Mouse (Mus musculus): ENCODE measurements around the gene Usp12. TPM values are rescaled to one million over a fixed set of nuclear protein-coding genes. Genes with fewer than 3 reads are reported as not detected.

The Usp12 gene
- polyA plus RNA-seq, 1 experiment from 2014 or later: 9.6 TPM

GRCm38 (mm10) chr5:146834959-146835358 is 40.2 kb upstream of the Usp12 start:
- Histone ChIP-seq H3K27ac (ENCODE audit: low read depth, low read length) (no peak overlapping the region), H3K4me1 (ENCODE audit: control insufficient read depth, insufficient read depth, low read length) (peaks cover 12% of the 10 kb centered on the region; the same call in 1 of the 2 replicates), H3K9me3 (replicated peaks; ENCODE audit: control insufficient read depth, low read length) (no peaks in the 10 kb centered on the region), H3K27me3 (replicated peaks; ENCODE audit: control insufficient read depth, insufficient read depth, low read length) (no peaks in the 10 kb centered on the region), H3K4me2 (ENCODE audit: low read length) (no peak overlapping the region), H3K9ac (ENCODE audit: low read length) (peak overlapping the region; percentile 96; the same call in 1 of the 2 replicates), H3K36me3 (ENCODE audit: control insufficient read depth, insufficient read depth, low read length) (peaks cover 54% of the 10 kb centered on the region), H3K4me3 (ENCODE audit: low read depth, low read length) (no peak overlapping the region)
- WGBS: 89% methylated on average over 8 of the region's 8 CpGs
- ATAC-seq (no peak), DNase-seq (ENCODE audit: low spot score) (no peak)

- WGBS: 24% methylated on average over 8 of the region's 8 CpGs
- peak overlapping the region; percentile 94 for H3K4me3 ChIP-seq (ENCODE audit: low read depth, low read length)
- H3K27ac ChIP-seq (ENCODE audit: low read depth, low read length): no peak overlapping the region
- DNase-seq (ENCODE audit: low spot score) (no peak), ATAC-seq (no peak)
- peak overlapping the region; percentile 85 for H3K4me2 ChIP-seq (ENCODE audit: low read length)
- peak overlapping the region; percentile 96 for H3K9ac ChIP-seq (ENCODE audit: low read length)
- H3K36me3 ChIP-seq (ENCODE audit: control insufficient read depth, insufficient read depth, low read length): peaks cover 45% of the 10 kb centered on the region
- no peaks in the 10 kb centered on the region for H3K9me3 ChIP-seq (replicated peaks; ENCODE audit: control insufficient read depth, low read length)
- H3K27me3 ChIP-seq (replicated peaks; ENCODE audit: control insufficient read depth, insufficient read depth, low read length): no peaks in the 10 kb centered on the region
- H3K4me1 ChIP-seq (ENCODE audit: control insufficient read depth, insufficient read depth, low read length): peaks cover 12% of the 10 kb centered on the region; the same call in 1 of the 2 replicates
Observed at GRCm38 (mm10) chr5:146833673-146834201, 38.9 kb upstream of the Usp12 start.

- Histone ChIP-seq H3K36me3 (ENCODE audit: control insufficient read depth, insufficient read depth, low read length) (peaks cover 37% of the 10 kb centered on the region), H3K4me1 (ENCODE audit: control insufficient read depth, insufficient read depth, low read length) (peaks cover 12% of the 10 kb centered on the region; the same call in 1 of the 2 replicates), H3K4me3 (ENCODE audit: low read depth, low read length) (peak within 1 kb of the TSS; percentile 94), H3K9me3 (replicated peaks; ENCODE audit: control insufficient read depth, low read length) (no peaks in the 10 kb centered on the region), H3K27ac (ENCODE audit: low read depth, low read length) (peak within 1 kb of the TSS; percentile 86), H3K9ac (ENCODE audit: low read length) (peak within 1 kb of the TSS; percentile 96), H3K27me3 (replicated peaks; ENCODE audit: control insufficient read depth, insufficient read depth, low read length) (no peaks in the 10 kb centered on the region), H3K4me2 (ENCODE audit: low read length) (peak within 1 kb of the TSS; percentile 85)
- DNase-seq (ENCODE audit: low spot score) (peak; percentile 97), ATAC-seq (peak; percentile 99)
- whole genome bisulfite sequencing: under 1% methylated on average over 60 of the region's 60 CpGs
Observed at GRCm38 (mm10) chr5:146832769-146833448, 38.1 kb upstream of the Usp12 start, which contains the start of gene Rpl21. Gene Rpl21 (plus strand): TSS chr5:146832890.

GRCm38 (mm10) chr5:146832435-146832768 is 37.6 kb upstream of the Usp12 start:
- H3K4me2 ChIP-seq (ENCODE audit: low read length): peak overlapping the region; percentile 85
- H3K4me3 ChIP-seq (ENCODE audit: low read depth, low read length): peak overlapping the region; percentile 94
- H3K36me3 ChIP-seq (ENCODE audit: control insufficient read depth, insufficient read depth, low read length): peaks cover 32% of the 10 kb centered on the region
- H3K9ac ChIP-seq (ENCODE audit: low read length): peak overlapping the region; percentile 96
- H3K9me3 ChIP-seq (replicated peaks; ENCODE audit: control insufficient read depth, low read length): no peaks in the 10 kb centered on the region
- no peak for ATAC-seq
- peaks cover 12% of the 10 kb centered on the region; the same call in 1 of the 2 replicates for H3K4me1 ChIP-seq (ENCODE audit: control insufficient read depth, insufficient read depth, low read length)
- 50% methylated on average over 7 of the region's 7 CpGs for WGBS
- DNase-seq (ENCODE audit: low spot score): no peak
- H3K27ac ChIP-seq (ENCODE audit: low read depth, low read length): peak overlapping the region; percentile 86
- H3K27me3 ChIP-seq (replicated peaks; ENCODE audit: control insufficient read depth, insufficient read depth, low read length): no peaks in the 10 kb centered on the region

- 51% methylated on average over 8 of the region's 8 CpGs for WGBS
- H3K4me1 ChIP-seq (ENCODE audit: control insufficient read depth, insufficient read depth, low read length): peaks cover 12% of the 10 kb centered on the region; the same call in 1 of the 2 replicates
- DNase-seq (ENCODE audit: low spot score): no peak
- no peak for ATAC-seq
- peaks cover 3% of the 10 kb centered on the region for H3K36me3 ChIP-seq (ENCODE audit: control insufficient read depth, insufficient read depth, low read length)
- no peak overlapping the region for H3K4me3 ChIP-seq (ENCODE audit: low read depth, low read length)
- H3K9ac ChIP-seq (ENCODE audit: low read length): no peak overlapping the region
- no peaks in the 10 kb centered on the region for H3K27me3 ChIP-seq (replicated peaks; ENCODE audit: control insufficient read depth, insufficient read depth, low read length)
- H3K4me2 ChIP-seq (ENCODE audit: low read length): no peak overlapping the region
- H3K9me3 ChIP-seq (replicated peaks; ENCODE audit: control insufficient read depth, low read length): no peaks in the 10 kb centered on the region
- no peak overlapping the region for H3K27ac ChIP-seq (ENCODE audit: low read depth, low read length)
Observed at GRCm38 (mm10) chr5:146829528-146829927, 34.7 kb upstream of the Usp12 start.

GRCm38 (mm10) chr5:146823005-146823404 is 28.2 kb upstream of the Usp12 start:
- no peaks in the 10 kb centered on the region for H3K4me1 ChIP-seq (ENCODE audit: control insufficient read depth, insufficient read depth, low read length)
- 84% methylated on average over 5 of the region's 5 CpGs for WGBS
- no peak overlapping the region for H3K4me2 ChIP-seq (ENCODE audit: low read length)

GRCm38 (mm10) chr5:146818906-146819623 is 24.3 kb upstream of the Usp12 start:
- H3K4me2 ChIP-seq (ENCODE audit: low read length): no peak overlapping the region
- H3K9ac ChIP-seq (ENCODE audit: low read length): no peak overlapping the region
- no peak for DNase-seq (ENCODE audit: low spot score)
- H3K27me3 ChIP-seq (replicated peaks; ENCODE audit: control insufficient read depth, insufficient read depth, low read length): no peaks in the 10 kb centered on the region
- whole genome bisulfite sequencing: 78% methylated on average over 8 of the region's 8 CpGs
- no peak overlapping the region for H3K27ac ChIP-seq (ENCODE audit: low read depth, low read length)
- no peak overlapping the region for H3K4me3 ChIP-seq (ENCODE audit: low read depth, low read length)
- H3K9me3 ChIP-seq (replicated peaks; ENCODE audit: control insufficient read depth, low read length): no peaks in the 10 kb centered on the region
- no peaks in the 10 kb centered on the region for H3K4me1 ChIP-seq (ENCODE audit: control insufficient read depth, insufficient read depth, low read length)
- no peak for ATAC-seq
- H3K36me3 ChIP-seq (ENCODE audit: control insufficient read depth, insufficient read depth, low read length): no peaks in the 10 kb centered on the region

More at GRCm38 (mm10) chr5:146823005-146823404, 28.2 kb upstream of the Usp12 start:
- no peak for DNase-seq (ENCODE audit: low spot score)
- Histone ChIP-seq H3K9me3 (replicated peaks; ENCODE audit: control insufficient read depth, low read length) (no peaks in the 10 kb centered on the region), H3K27me3 (replicated peaks; ENCODE audit: control insufficient read depth, insufficient read depth, low read length) (no peaks in the 10 kb centered on the region), H3K27ac (ENCODE audit: low read depth, low read length) (no peak overlapping the region), H3K9ac (ENCODE audit: low read length) (no peak overlapping the region), H3K36me3 (ENCODE audit: control insufficient read depth, insufficient read depth, low read length) (no peaks in the 10 kb centered on the region), H3K4me3 (ENCODE audit: low read depth, low read length) (no peak overlapping the region)
- ATAC-seq: no peak

GRCm38 (mm10) chr5:146817583-146817982 is 22.8 kb upstream of the Usp12 start:
- WGBS: 80% methylated on average over 8 of the region's 8 CpGs
- Histone ChIP-seq H3K4me2 (ENCODE audit: low read length) (no peak overlapping the region), H3K27ac (ENCODE audit: low read depth, low read length) (no peak overlapping the region), H3K9ac (ENCODE audit: low read length) (no peak overlapping the region), H3K27me3 (replicated peaks; ENCODE audit: control insufficient read depth, insufficient read depth, low read length) (no peaks in the 10 kb centered on the region), H3K9me3 (replicated peaks; ENCODE audit: control insufficient read depth, low read length) (no peaks in the 10 kb centered on the region), H3K4me1 (ENCODE audit: control insufficient read depth, insufficient read depth, low read length) (no peaks in the 10 kb centered on the region), H3K36me3 (ENCODE audit: control insufficient read depth, insufficient read depth, low read length) (no peaks in the 10 kb centered on the region), H3K4me3 (ENCODE audit: low read depth, low read length) (no peak overlapping the region)
- ATAC-seq: no peak
- no peak for DNase-seq (ENCODE audit: low spot score)

GRCm38 (mm10) chr5:146815394-146815793 is 20.6 kb upstream of the Usp12 start:
- Histone ChIP-seq H3K27ac (ENCODE audit: low read depth, low read length) (no peak overlapping the region), H3K4me1 (ENCODE audit: control insufficient read depth, insufficient read depth, low read length) (no peaks in the 10 kb centered on the region), H3K4me2 (ENCODE audit: low read length) (no peak overlapping the region), H3K9ac (ENCODE audit: low read length) (no peak overlapping the region), H3K4me3 (ENCODE audit: low read depth, low read length) (no peak overlapping the region), H3K36me3 (ENCODE audit: control insufficient read depth, insufficient read depth, low read length) (no peaks in the 10 kb centered on the region), H3K9me3 (replicated peaks; ENCODE audit: control insufficient read depth, low read length) (no peaks in the 10 kb centered on the region), H3K27me3 (replicated peaks; ENCODE audit: control insufficient read depth, insufficient read depth, low read length) (no peaks in the 10 kb centered on the region)
- WGBS: 84% methylated on average over 4 of the region's 4 CpGs
- ATAC-seq: no peak
- no peak for DNase-seq (ENCODE audit: low spot score)

All from forebrain, embryonic 14.5 days (tissue).